Mouse (Mus musculus) CH12.LX (cell line): ENCODE data around the gene B3galt1. TPM values are rescaled to one million over a fixed set of nuclear protein-coding genes. Genes with fewer than 3 reads are reported as not detected.

Experiments
- DNase-seq: peaks from one replicate; pipeline ENCODE4 v3.0.0-alpha.2; 2013; ENCODE audit errors: extremely low read depth
- H3K27ac ChIP-seq: 2 replicates; pipeline ENCODE4 v1.5.1; 2012; ENCODE audit warnings: low read depth, mild to moderate bottlenecking, control low read depth, moderate library complexity; ENCODE audit not compliant: insufficient read depth
- H3K27me3 ChIP-seq: replicated peaks from 2 replicates; pipeline ENCODE3; 2012; ENCODE audit warnings: inconsistent platforms
- H3K36me3 ChIP-seq, 2 experiments: replicated peaks in 1 of 2; 2 replicates each; pipeline versions ENCODE3 to v1.6.1; 2012; ENCODE audit warnings: inconsistent platforms in 1 of 2, low read length in 1 of 2, mild to moderate bottlenecking in 1 of 2, mixed read lengths in 1 of 2, moderate library complexity in 1 of 2; ENCODE audit not compliant: control insufficient read depth in 1 of 2, insufficient read depth in 1 of 2
- H3K4me1 ChIP-seq, 2 experiments: 2 replicates each; pipeline ENCODE4 v1.6.1; 2012; ENCODE audit warnings: inconsistent platforms in 1 of 2, moderate library complexity in 1 of 2; ENCODE audit not compliant: insufficient read depth in 2 of 2, control insufficient read depth in 1 of 2
- H3K4me2 ChIP-seq: 2 replicates; pipeline ENCODE4 v1.6.1; 2012; ENCODE audit warnings: low read depth, mild to moderate bottlenecking, control low read depth; ENCODE audit not compliant: poor library complexity, insufficient read depth, severe bottlenecking
- H3K4me3 ChIP-seq, 3 experiments: fragments of 150-350 bp in 1 of 3; sonication (generic) in 1 of 3; replicated peaks in 1 of 3; 2 replicates each; pipeline versions ENCODE3 to v1.5.1; 2011 to 2012; ENCODE audit warnings: low read depth in 2 of 3, low read length in 2 of 3, mild to moderate bottlenecking in 2 of 3, moderate library complexity in 2 of 3, control low read depth in 1 of 3, improper control_type of control experiment in 1 of 3, inconsistent platforms in 1 of 3, mixed read lengths in 1 of 3; ENCODE audit not compliant: poor library complexity in 1 of 3
- H3K79me2 ChIP-seq: replicated peaks from 2 replicates; pipeline ENCODE4 v1.6.1; 2012; ENCODE audit warnings: mild to moderate bottlenecking, moderate library complexity; ENCODE audit not compliant: control insufficient read depth, poor library complexity, insufficient read depth, severe bottlenecking; ENCODE audit errors: extremely low read depth
- H3K9ac ChIP-seq: 2 replicates; pipeline ENCODE4 v1.6.1; 2012; ENCODE audit warnings: low read depth, mild to moderate bottlenecking, control low read depth, moderate library complexity; ENCODE audit not compliant: insufficient read depth
- H3K9me3 ChIP-seq: replicated peaks from 2 replicates; pipeline ENCODE3; 2012; ENCODE audit warnings: low read length, inconsistent platforms, mixed read lengths
- CHD1 ChIP-seq: IDR thresholded peaks from 2 replicates; pipeline ENCODE4 v1.6.1; 2012; ENCODE audit warnings: low read depth, low read length, improper control_type of control experiment, inconsistent platforms
- CHD2 ChIP-seq: IDR thresholded peaks from 2 replicates; pipeline ENCODE4 v1.6.1; 2011; ENCODE audit warnings: low read length, improper control_type of control experiment
- CTCF ChIP-seq, 2 experiments: IDR thresholded peaks in 1 of 2; conservative IDR thresholded peaks in 1 of 2; 2 replicates each; pipeline ENCODE4 v1.5.1; 2011 to 2012; ENCODE audit warnings: low read depth in 2 of 2, low read length in 2 of 2, improper control_type of control experiment in 1 of 2, inconsistent platforms in 1 of 2, mild to moderate bottlenecking in 1 of 2, moderate library complexity in 1 of 2
- E2F4 ChIP-seq: IDR thresholded peaks from 2 replicates; pipeline ENCODE4 v1.6.1; 2011; ENCODE audit warnings: low read depth, low read length, improper control_type of control experiment; ENCODE audit not compliant: insufficient replicate concordance
- ELF1 ChIP-seq: IDR thresholded peaks from 2 replicates; pipeline ENCODE4 v1.6.1; 2014; ENCODE audit warnings: low read depth, mild to moderate bottlenecking, inconsistent platforms, low read length, improper control_type of control experiment
- EP300 ChIP-seq: IDR thresholded peaks from 2 replicates; pipeline ENCODE4 v1.6.1; 2011; ENCODE audit warnings: low read length, improper control_type of control experiment
- GABPA ChIP-seq: IDR thresholded peaks from 2 replicates; pipeline ENCODE4 v1.6.1; 2012; ENCODE audit warnings: low read depth, low read length, improper control_type of control experiment, inconsistent platforms; ENCODE audit not compliant: insufficient replicate concordance
- HCFC1 ChIP-seq: IDR thresholded peaks from 2 replicates; pipeline ENCODE4 v1.6.1; 2012; ENCODE audit warnings: low read depth, mild to moderate bottlenecking, inconsistent platforms, low read length, improper control_type of control experiment
- IRF4 ChIP-seq: IDR thresholded peaks from 2 replicates; pipeline ENCODE4 v1.6.1; 2014; ENCODE audit warnings: low read depth, mild to moderate bottlenecking, inconsistent platforms, low read length, improper control_type of control experiment
- JUN ChIP-seq: IDR thresholded peaks from 2 replicates; pipeline ENCODE4 v1.6.1; 2011; ENCODE audit warnings: low read depth, mild to moderate bottlenecking, low read length, improper control_type of control experiment, moderate library complexity; ENCODE audit not compliant: insufficient read depth
- KAT2A ChIP-seq: IDR thresholded peaks from 2 replicates; pipeline ENCODE4 v1.6.1; 2012; ENCODE audit warnings: low read length, improper control_type of control experiment, inconsistent platforms; ENCODE audit not compliant: insufficient replicate concordance
- MAFK ChIP-seq: IDR thresholded peaks from 2 replicates; pipeline ENCODE4 v1.6.1; 2011; ENCODE audit warnings: low read length, improper control_type of control experiment; ENCODE audit not compliant: insufficient replicate concordance
- MAX ChIP-seq: IDR thresholded peaks from 2 replicates; pipeline ENCODE4 v1.6.1; 2011; ENCODE audit warnings: low read length, improper control_type of control experiment
- MEF2A ChIP-seq: IDR thresholded peaks from 2 replicates; pipeline ENCODE4 v1.6.1; 2014; ENCODE audit warnings: low read depth, mild to moderate bottlenecking, inconsistent platforms, low read length, improper control_type of control experiment, borderline replicate concordance
- MXI1 ChIP-seq: IDR thresholded peaks from 2 replicates; pipeline ENCODE4 v1.6.1; 2011; ENCODE audit warnings: mild to moderate bottlenecking, low read depth, low read length, improper control_type of control experiment
- MYC ChIP-seq: IDR thresholded peaks from 2 replicates; pipeline ENCODE4 v1.6.1; 2011; ENCODE audit warnings: low read depth, mild to moderate bottlenecking, improper control_type of control experiment, low read length
- NELFE ChIP-seq: IDR thresholded peaks from 2 replicates; pipeline ENCODE4 v1.6.1; 2011; ENCODE audit warnings: low read depth, low read length, improper control_type of control experiment
- PAX5 ChIP-seq: IDR thresholded peaks from 2 replicates; pipeline ENCODE4 v1.6.1; 2012; ENCODE audit warnings: low read length, inconsistent platforms, mixed read lengths
- POLR2A ChIP-seq: IDR thresholded peaks from 2 replicates; pipeline ENCODE4 v1.6.1; 2011; ENCODE audit warnings: low read depth, mild to moderate bottlenecking, improper control_type of control experiment, low read length
- RAD21 ChIP-seq: IDR thresholded peaks from 2 replicates; pipeline ENCODE4 v1.6.1; 2011; ENCODE audit warnings: low read depth, mild to moderate bottlenecking, low read length, improper control_type of control experiment, moderate library complexity
- RCOR1 ChIP-seq: conservative IDR thresholded peaks from 2 replicates; pipeline ENCODE4 v1.6.1; 2012; ENCODE audit warnings: low read depth, mild to moderate bottlenecking, inconsistent platforms, low read length, improper control_type of control experiment
- SIN3A ChIP-seq: IDR thresholded peaks from 2 replicates; pipeline ENCODE4 v1.6.1; 2012; ENCODE audit warnings: low read length, improper control_type of control experiment, inconsistent platforms
- SMC3 ChIP-seq: IDR thresholded peaks from 2 replicates; pipeline ENCODE4 v1.6.1; 2011; ENCODE audit warnings: low read depth, low read length, improper control_type of control experiment
- TCF12 ChIP-seq: IDR thresholded peaks from 2 replicates; pipeline ENCODE4 v1.6.1; 2014; ENCODE audit warnings: low read depth, mild to moderate bottlenecking, inconsistent platforms, low read length, improper control_type of control experiment
- UBTF ChIP-seq: IDR thresholded peaks from 2 replicates; pipeline ENCODE4 v1.6.1; 2012; ENCODE audit warnings: low read depth, mild to moderate bottlenecking, inconsistent platforms, low read length, improper control_type of control experiment, moderate library complexity
- USF1 ChIP-seq: IDR thresholded peaks from 2 replicates; pipeline ENCODE4 v1.6.1; 2014; ENCODE audit warnings: low read depth, mild to moderate bottlenecking, inconsistent platforms, low read length, improper control_type of control experiment
- ZC3H11A ChIP-seq: IDR thresholded peaks from 2 replicates; pipeline ENCODE4 v1.6.1; 2012; ENCODE audit warnings: low read depth, mild to moderate bottlenecking, inconsistent platforms, low read length, improper control_type of control experiment
- ZMIZ1 ChIP-seq: IDR thresholded peaks from 2 replicates; pipeline ENCODE4 v1.6.1; 2012; ENCODE audit warnings: low read depth, mild to moderate bottlenecking, inconsistent platforms, low read length, improper control_type of control experiment
- dilution Hi-C: fragments of 300-500 bp; cut with MboI; formaldehyde crosslinking; loops from 2 replicates; pipeline ENCODE4 v1.14.3; 2020; ENCODE audit warnings: low sequenced_read_pairs; ENCODE audit not compliant: extremely low pct_unique_long_range_greater_than_20kb, extremely low pct_ligation_motif_present
- in situ Hi-C: fragments of 300-500 bp; cut with MboI; formaldehyde crosslinking; loops from 3 replicates; pipeline ENCODE4 v1.14.3; 2019; ENCODE audit warnings: low sequenced_read_pairs, low pct_ligation_motif_present, low pct_unique_long_range_greater_than_20kb, mixed read lengths
- polyA plus RNA-seq: library from polyadenylated mRNA; unstranded; fragments of >175 nt; gene quantifications from 2 replicates; pipeline ENCODE4 v1.2.1, GENCODE M21; 2012; ENCODE audit warnings: low read depth; ENCODE audit not compliant: insufficient read length
- total RNA-seq, 2 experiments: library from RNA; depleted of rRNA; stranded (reverse); fragments of 300-350 nt in 1 of 2; fragments of >200 nt in 1 of 2; gene quantifications; 2 replicates each; pipeline ENCODE4 v1.2.3; 2012 to 2014

B3galt1 gene
- total and polyA plus RNA-seq, 3 experiments, result not detected

- no peak overlapping the region for H3K27ac ChIP-seq
- DNase-seq, result no peak
- no peak overlapping the region for H3K9ac ChIP-seq
- H3K4me3 ChIP-seq, result no peak overlapping the region
- no peaks in the 10 kb centered on the region for H3K79me2 ChIP-seq
- no peak overlapping the region for H3K4me2 ChIP-seq
- in situ Hi-C loops (no loop called here), dilution Hi-C loops (no loop called here)
- no peaks in the 10 kb centered on the region for H3K27me3 ChIP-seq
- no peaks in the 10 kb centered on the region for H3K36me3 ChIP-seq
- H3K4me1 ChIP-seq, result no peaks in the 10 kb centered on the region
- TF ChIP-seq CHD2 (no peak), MEF2A (no peak), CTCF (conservative IDR thresholded peaks at IDR 0.05 in 1 of 2, IDR thresholded peaks at IDR 0.05 in 1 of 2; ENCODE audit: low read depth in 2 of 2, low read length in 2 of 2) (no peak), ELF1 (no peak), TCF12 (no peak), MXI1 (no peak)
- peaks cover 32% of the 10 kb centered on the region for H3K9me3 ChIP-seq
Measured at GRCm38 (mm10) chr2:67960711-67961110, 395.0 kb downstream of the B3galt1 start.

- Histone ChIP-seq H3K4me1 (no peaks in the 10 kb centered on the region), H3K27ac (no peak overlapping the region), H3K9ac (no peak overlapping the region), H3K36me3 (no peaks in the 10 kb centered on the region), H3K79me2 (no peaks in the 10 kb centered on the region), H3K4me3 (no peak overlapping the region), H3K27me3 (no peaks in the 10 kb centered on the region), H3K9me3 (peaks cover 62% of the 10 kb centered on the region), H3K4me2 (no peak overlapping the region)
- TF ChIP-seq HCFC1 (no peak), USF1 (no peak), CHD1 (no peak), SIN3A (no peak), EP300 (no peak), E2F4 (no peak), MYC (no peak), UBTF (no peak)
- in situ Hi-C loops (no loop called here), dilution Hi-C loops (no loop called here)
- no peak for DNase-seq
Measured at GRCm38 (mm10) chr2:67968812-67969211, 403.1 kb downstream of the B3galt1 start.

- H3K27me3 ChIP-seq, result no peaks in the 10 kb centered on the region
- H3K4me3 ChIP-seq, result no peak overlapping the region
- peaks cover 59% of the 10 kb centered on the region for H3K9me3 ChIP-seq
- TF ChIP-seq JUN (no peak), MAFK (no peak), MEF2A (no peak), KAT2A (no peak), NELFE (no peak), POLR2A (no peak), IRF4 (no peak), SMC3 (no peak), ZC3H11A (no peak), MXI1 (no peak), GABPA (no peak), UBTF (no peak), RAD21 (no peak), PAX5 (no peak), RCOR1 (no peak), MAX (no peak), ELF1 (no peak), ZMIZ1 (no peak)
- DNase-seq, result no peak
- in situ Hi-C loops, result no loop called here
- dilution Hi-C loops, result no loop called here
- H3K9ac ChIP-seq, result no peak overlapping the region
- no peaks in the 10 kb centered on the region for H3K79me2 ChIP-seq
- no peak overlapping the region for H3K4me2 ChIP-seq
- no peak overlapping the region for H3K27ac ChIP-seq
- H3K36me3 ChIP-seq, result no peaks in the 10 kb centered on the region
- no peaks in the 10 kb centered on the region for H3K4me1 ChIP-seq
Measured at GRCm38 (mm10) chr2:67971091-67971490, 405.4 kb downstream of the B3galt1 start.
